Mouse (Mus musculus) forebrain, embryonic 15.5 days (tissue): ENCODE data around the gene Ing1. TPM values are rescaled to one million over a fixed set of nuclear protein-coding genes. Genes with fewer than 3 reads are reported as not detected.

Source experiments
- ATAC-seq: fragments of 200-750 bp; cut with Nextera tagmentation; replicated peaks from 2 replicates; pipeline ENCODE4 v1.8.0; 2017; ENCODE audit warnings: mild to moderate bottlenecking, moderate TSS enrichment, moderate library complexity
- H3K27ac ChIP-seq: fragments of 300-500 bp; sonication (generic); replicated peaks from 2 replicates; pipeline ENCODE4 v1.5.1; 2015; ENCODE audit warnings: mild to moderate bottlenecking, inconsistent platforms
- H3K27me3 ChIP-seq: fragments of 300-500 bp; sonication (generic); 2 replicates; pipeline ENCODE4 v1.6.1; 2015; ENCODE audit warnings: inconsistent platforms
- H3K36me3 ChIP-seq: fragments of 300-500 bp; sonication (generic); 2 replicates; pipeline ENCODE4 v1.6.1; 2015; ENCODE audit warnings: mild to moderate bottlenecking, inconsistent platforms
- H3K4me1 ChIP-seq: fragments of 300-500 bp; sonication (generic); 2 replicates; pipeline ENCODE4 v1.6.1; 2015; ENCODE audit warnings: inconsistent platforms
- H3K4me2 ChIP-seq: fragments of 300-500 bp; sonication (generic); replicated peaks from 2 replicates; pipeline ENCODE4 v1.6.1; 2015; ENCODE audit warnings: mild to moderate bottlenecking, inconsistent platforms
- H3K4me3 ChIP-seq: fragments of 300-500 bp; sonication (generic); 2 replicates; pipeline ENCODE4 v1.5.1; 2015; ENCODE audit warnings: mild to moderate bottlenecking, inconsistent platforms
- H3K9ac ChIP-seq: fragments of 300-500 bp; sonication (generic); replicated peaks from 2 replicates; pipeline ENCODE4 v1.6.1; 2015; ENCODE audit warnings: mild to moderate bottlenecking, inconsistent platforms
- H3K9me3 ChIP-seq: fragments of 300-500 bp; sonication (generic); 2 replicates; pipeline ENCODE4 v1.6.1; 2016; ENCODE audit warnings: inconsistent platforms
- WGBS: fragments of 180-500 bp; shearing (Covaris S2); methylation state at CpG from one replicate; pipeline ENCODE4 v1.1.7; 2015; ENCODE audit warnings: mixed read lengths; 5-methylcytosine and 5-hydroxymethylcytosine counted together
- polyA plus RNA-seq: library from polyadenylated mRNA; unstranded; fragments of >200 nt; fragmentation: Nextera tagmentation; extraction: Ambion mirVana; gene quantifications from 2 replicates; pipeline ENCODE4 v1.2.1, GENCODE M21; 2015

The Ing1 gene
- polyA plus RNA-seq, 1 experiment from 2014 or later = 55.5 TPM

DNA sequence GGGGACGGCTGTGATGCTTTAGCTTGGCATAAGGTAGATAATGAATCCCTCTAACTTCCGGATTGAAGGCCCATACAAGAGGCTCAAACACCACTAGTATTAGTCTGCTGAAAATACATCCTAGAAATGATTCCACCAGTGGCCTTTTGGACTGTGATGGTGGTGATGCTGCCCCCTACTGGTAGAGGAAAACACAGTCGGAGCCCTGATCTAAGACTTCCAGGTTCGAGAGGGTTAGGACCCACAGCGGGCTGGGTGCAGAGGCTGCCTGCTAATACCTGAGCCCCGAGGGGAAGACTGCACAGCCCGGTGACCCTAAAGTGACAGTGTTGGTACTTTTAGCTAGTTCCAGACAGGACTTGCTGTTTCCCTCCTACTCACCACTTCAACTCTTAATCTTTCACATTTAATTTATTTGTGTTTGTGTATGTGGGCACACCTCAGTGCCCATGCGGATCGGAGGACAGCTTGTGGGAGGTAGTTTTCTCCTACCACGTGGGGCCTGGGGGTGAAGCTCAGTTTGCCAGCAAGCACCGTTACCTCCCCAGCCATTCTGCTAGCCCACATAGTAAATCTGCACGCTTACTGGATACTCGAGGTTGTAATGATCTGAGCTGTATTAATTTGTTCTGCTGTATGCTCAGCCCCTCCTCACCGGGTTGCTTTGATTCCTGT lies 46.8 kb downstream of the Ing1 start:
- 45% methylated on average over 14 of the region's 14 CpGs for WGBS
- Histone ChIP-seq H3K36me3 (peaks cover 4% of the 10 kb centered on the region; the same call in 1 of the 2 replicates), H3K4me2 (no peak overlapping the region), H3K27me3 (no peaks in the 10 kb centered on the region), H3K4me3 (no peak overlapping the region), H3K27ac (no peak overlapping the region), H3K9ac (no peak overlapping the region), H3K4me1 (0 out of 2 replicates have a peak, but pooled peaks cover 4% of the 10 kb centered on the region), H3K9me3 (no peaks in the 10 kb centered on the region)
- ATAC-seq = 0 out of 2 replicates have a peak, but pooled peaks have one; percentile 41

DNA sequence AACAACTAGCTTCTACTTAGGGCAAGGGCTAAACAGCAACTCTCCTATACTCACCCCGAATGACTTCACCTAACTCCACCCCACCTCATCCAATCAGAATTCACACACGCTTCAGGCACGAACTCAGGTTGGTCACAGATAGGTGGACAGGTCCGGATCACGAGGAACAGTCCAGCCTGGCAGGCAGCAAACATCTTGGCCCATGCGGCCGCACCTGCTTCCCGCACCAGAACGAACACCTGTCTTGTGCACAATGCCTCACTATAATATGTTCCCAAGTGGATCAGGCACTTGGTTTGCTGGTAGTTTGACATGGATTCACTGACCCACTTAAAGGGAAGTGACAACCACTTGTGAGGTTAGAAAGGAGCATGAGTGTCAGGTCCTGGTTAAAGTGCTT lies 53.5 kb downstream of the Ing1 start:
- Histone ChIP-seq H3K4me2 (no peak overlapping the region), H3K9me3 (no peaks in the 10 kb centered on the region), H3K36me3 (peaks cover 48% of the 10 kb centered on the region), H3K27ac (no peak overlapping the region), H3K4me1 (no peaks in the 10 kb centered on the region), H3K9ac (no peak overlapping the region), H3K27me3 (no peaks in the 10 kb centered on the region), H3K4me3 (no peak overlapping the region)
- ATAC-seq = no peak
- WGBS = 98% methylated on average over 9 of the region's 9 CpGs

Other genes with a start within 250 kb of the Ing1 start
- gene Col4a2, start 242.8 kb upstream of the Ing1 start, polyA plus RNA-seq = 28.7 and 32.4 TPM in 2 replicates
- 61.4 and 67.6 TPM in 2 replicates for gene Col4a1, start 242.7 kb upstream of the Ing1 start, polyA plus RNA-seq
- gene Rab20, start 76.9 kb upstream of the Ing1 start, polyA plus RNA-seq = 0.91 and 1.2 TPM in 2 replicates
- gene Naxd, start 58.1 kb upstream of the Ing1 start, polyA plus RNA-seq = 161 and 166 TPM in 2 replicates
- gene Cars2, start 4.8 kb upstream of the Ing1 start, polyA plus RNA-seq = 27.9 and 30.2 TPM in 2 replicates
- 119 and 121 TPM in 2 replicates for gene Ankrd10, start 80.2 kb downstream of the Ing1 start, polyA plus RNA-seq
- 0.25 and 0.56 TPM in 2 replicates for gene 1700016D06Rik, start 145.5 kb downstream of the Ing1 start, polyA plus RNA-seq
- gene Arhgef7, start 172.2 kb downstream of the Ing1 start, polyA plus RNA-seq = 77.1 and 86.4 TPM in 2 replicates